Mouse (Mus musculus) megakaryocyte-erythroid progenitor cell, adult 5-6 weeks (primary cell): ENCODE results near the gene Utrn. TPM values are rescaled to one million over a fixed set of nuclear protein-coding genes. Genes with fewer than 3 reads are reported as not detected.

Experiments used
- ATAC-seq: replicated peaks from 2 replicates; pipeline ENCODE4 v1.8.0; 2016; ENCODE audit warnings: mild to moderate bottlenecking, inconsistent platforms; ENCODE audit not compliant: severe bottlenecking, poor library complexity, low FRiP score, low TSS enrichment
- total RNA-seq, 2 experiments: library from RNA; stranded (forward) in 1 of 2; stranded (reverse) in 1 of 2; fragments of 200-1000, 215-1000 nt in 1 of 2; fragments of >200 nt in 1 of 2; fragmentation: Nextera tagmentation in 1 of 2; gene quantifications; 2 replicates each; pipeline ENCODE4 v1.2.3; 2014 to 2017

Gene Utrn
- total RNA-seq, 2 experiments from 2014 or later, result 17.9 to 27.6 TPM

GRCm38 (mm10) chr10:12875410-12875809, 6.2 kb upstream of the Utrn start:
- peak; percentile 34; the same call in 1 of the 2 replicates for ATAC-seq

GRCm38 (mm10) chr10:12874577-12875277, 5.6 kb upstream of the Utrn start:
- ATAC-seq, result peak; percentile 76

- no peak for ATAC-seq
Observed at GRCm38 (mm10) chr10:12869846-12870245, 681 bp upstream of the Utrn start.

GRCm38 (mm10) chr10:12868189-12869028, 756 bp downstream of the Utrn start:
- ATAC-seq, result peak; percentile 75

- ATAC-seq, result 0 out of 2 replicates have a peak, but pooled peaks have one; percentile 4
Observed at GRCm38 (mm10) chr10:12867733-12868188, 1.4 kb downstream of the Utrn start.

GRCm38 (mm10) chr10:12866971-12867732, 2.0 kb downstream of the Utrn start:
- peak; percentile 58 for ATAC-seq

- ATAC-seq, result no peak
Observed at GRCm38 (mm10) chr10:12865201-12865600, 4.0 kb downstream of the Utrn start.

GRCm38 (mm10) chr10:12863581-12863980, 5.6 kb downstream of the Utrn start:
- ATAC-seq, result no peak

GRCm38 (mm10) chr10:12862047-12862446, 7.1 kb downstream of the Utrn start:
- ATAC-seq, result no peak

GRCm38 (mm10) chr10:12861381-12861780, 7.8 kb downstream of the Utrn start:
- no peak for ATAC-seq

- no peak for ATAC-seq
Observed at GRCm38 (mm10) chr10:12860765-12861164, 8.4 kb downstream of the Utrn start.

GRCm38 (mm10) chr10:12860331-12860730, 8.8 kb downstream of the Utrn start:
- peak; percentile 92 for ATAC-seq

GRCm38 (mm10) chr10:12858017-12858416, 11.1 kb downstream of the Utrn start:
- ATAC-seq, result no peak

GRCm38 (mm10) chr10:12854298-12854697, 14.9 kb downstream of the Utrn start:
- ATAC-seq, result peak; percentile 60

GRCm38 (mm10) chr10:12853776-12854175, 15.4 kb downstream of the Utrn start:
- 0 out of 2 replicates have a peak, but pooled peaks have one; percentile 47 for ATAC-seq

GRCm38 (mm10) chr10:12853196-12853620, 16.0 kb downstream of the Utrn start:
- ATAC-seq, result no peak

GRCm38 (mm10) chr10:12852416-12853195, 16.6 kb downstream of the Utrn start:
- ATAC-seq, result no peak

GRCm38 (mm10) chr10:12850781-12851471, 18.2 kb downstream of the Utrn start:
- no peak for ATAC-seq
